Mouse (Mus musculus) liver, postnatal 0 days (tissue): ENCODE measurements at regions not wholly inside any gene's neighbourhood (a gene's known extent, or its start where the extent isn't known, plus 50 kb on each side); places are given as distances from the start of the nearest gene placed in this dataset.

ENCODE experiments used
- CTCF ChIP-seq: sonication (generic); IDR thresholded peaks from 2 replicates; pipeline ENCODE4 v1.5.1; 2016; ENCODE audit warnings: antibody characterized with exemption, low read depth
- EP300 ChIP-seq: IDR thresholded peaks from 2 replicates; pipeline ENCODE4 v1.6.1; 2016; ENCODE audit warnings: antibody characterized with exemption, low read depth, mild to moderate bottlenecking

GRCm38 (mm10) chr8:89167026-89167425 lies 123.1 kb upstream of the Sall1 start:
- no peak for TF ChIP-seq CTCF
- no peak for TF ChIP-seq EP300
